Mouse (Mus musculus): ENCODE results near the gene Nrp2. TPM values are rescaled to one million over a fixed set of nuclear protein-coding genes. Genes with fewer than 3 reads are reported as not detected.

The Nrp2 gene
- polyA plus RNA-seq, 1 experiment from 2014 or later: 29.3 TPM

GRCm38 (mm10) chr1:62830418-62830769, 127.3 kb downstream of the Nrp2 start:
- Histone ChIP-seq H3K27ac (ENCODE audit: low read depth, low read length) (no peak overlapping the region), H3K4me2 (replicated peaks; ENCODE audit: low read depth, low read length) (no peak overlapping the region), H3K9ac (ENCODE audit: low read depth, low read length) (no peak overlapping the region), H3K4me1 (replicated peaks; ENCODE audit: control insufficient read depth, insufficient read depth, low read length) (no peaks in the 10 kb centered on the region), H3K4me3 (ENCODE audit: low read depth, low read length) (no peak overlapping the region), H3K36me3 (ENCODE audit: control insufficient read depth, insufficient read depth, low read length) (no peaks in the 10 kb centered on the region), H3K27me3 (ENCODE audit: control insufficient read depth, insufficient read depth, low read length) (no peaks in the 10 kb centered on the region), H3K9me3 (ENCODE audit: control insufficient read depth, low read length) (no peaks in the 10 kb centered on the region)
- DNase-seq (ENCODE audit: low spot score) (no peak), ATAC-seq (ENCODE audit: low FRiP score) (no peak)
- 68% methylated on average over 7 of the region's 7 CpGs for WGBS

- WGBS: 70% methylated on average over 6 of the region's 6 CpGs
- Histone ChIP-seq H3K9ac (ENCODE audit: low read depth, low read length) (no peak overlapping the region), H3K4me1 (replicated peaks; ENCODE audit: control insufficient read depth, insufficient read depth, low read length) (no peaks in the 10 kb centered on the region), H3K4me2 (replicated peaks; ENCODE audit: low read depth, low read length) (no peak overlapping the region), H3K9me3 (ENCODE audit: control insufficient read depth, low read length) (no peaks in the 10 kb centered on the region), H3K27me3 (ENCODE audit: control insufficient read depth, insufficient read depth, low read length) (no peaks in the 10 kb centered on the region), H3K27ac (ENCODE audit: low read depth, low read length) (no peak overlapping the region), H3K36me3 (ENCODE audit: control insufficient read depth, insufficient read depth, low read length) (no peaks in the 10 kb centered on the region), H3K4me3 (ENCODE audit: low read depth, low read length) (no peak overlapping the region)
- DNase-seq (ENCODE audit: low spot score): no peak
- no peak for ATAC-seq (ENCODE audit: low FRiP score)
These were observed 128.8 kb downstream of the Nrp2 start for GRCm38 (mm10) chr1:62831725-62832455.

GRCm38 (mm10) chr1:62833356-62833755, 130.3 kb downstream of the Nrp2 start:
- H3K4me1 ChIP-seq (replicated peaks; ENCODE audit: control insufficient read depth, insufficient read depth, low read length): no peaks in the 10 kb centered on the region
- no peaks in the 10 kb centered on the region for H3K36me3 ChIP-seq (ENCODE audit: control insufficient read depth, insufficient read depth, low read length)
- WGBS: 97% methylated on average over 1 of the region's 1 CpGs
- H3K9me3 ChIP-seq (ENCODE audit: control insufficient read depth, low read length): no peaks in the 10 kb centered on the region
- no peaks in the 10 kb centered on the region for H3K27me3 ChIP-seq (ENCODE audit: control insufficient read depth, insufficient read depth, low read length)
- H3K4me3 ChIP-seq (ENCODE audit: low read depth, low read length): no peak overlapping the region
- no peak for DNase-seq (ENCODE audit: low spot score)
- H3K4me2 ChIP-seq (replicated peaks; ENCODE audit: low read depth, low read length): no peak overlapping the region
- H3K9ac ChIP-seq (ENCODE audit: low read depth, low read length): no peak overlapping the region
- no peak for ATAC-seq (ENCODE audit: low FRiP score)
- no peak overlapping the region for H3K27ac ChIP-seq (ENCODE audit: low read depth, low read length)

- Histone ChIP-seq H3K4me1 (replicated peaks; ENCODE audit: control insufficient read depth, insufficient read depth, low read length) (no peaks in the 10 kb centered on the region), H3K4me2 (replicated peaks; ENCODE audit: low read depth, low read length) (no peak overlapping the region), H3K4me3 (ENCODE audit: low read depth, low read length) (no peak overlapping the region), H3K9me3 (ENCODE audit: control insufficient read depth, low read length) (no peaks in the 10 kb centered on the region), H3K27me3 (ENCODE audit: control insufficient read depth, insufficient read depth, low read length) (no peaks in the 10 kb centered on the region), H3K27ac (ENCODE audit: low read depth, low read length) (no peak overlapping the region), H3K36me3 (ENCODE audit: control insufficient read depth, insufficient read depth, low read length) (no peaks in the 10 kb centered on the region), H3K9ac (ENCODE audit: low read depth, low read length) (no peak overlapping the region)
- DNase-seq (ENCODE audit: low spot score) (no peak), ATAC-seq (ENCODE audit: low FRiP score) (no peak)
- WGBS: 91% methylated on average over 1 of the region's 1 CpGs
These were observed 131.5 kb downstream of the Nrp2 start for GRCm38 (mm10) chr1:62834443-62835185.

- no peak overlapping the region for H3K9ac ChIP-seq (ENCODE audit: low read depth, low read length)
- no peak overlapping the region for H3K27ac ChIP-seq (ENCODE audit: low read depth, low read length)
- no peak overlapping the region for H3K4me2 ChIP-seq (replicated peaks; ENCODE audit: low read depth, low read length)
- H3K9me3 ChIP-seq (ENCODE audit: control insufficient read depth, low read length): no peaks in the 10 kb centered on the region
- DNase-seq (ENCODE audit: low spot score) (no peak), ATAC-seq (ENCODE audit: low FRiP score) (no peak)
- WGBS: 92% methylated on average over 3 of the region's 3 CpGs
- no peaks in the 10 kb centered on the region for H3K36me3 ChIP-seq (ENCODE audit: control insufficient read depth, insufficient read depth, low read length)
- no peak overlapping the region for H3K4me3 ChIP-seq (ENCODE audit: low read depth, low read length)
- no peaks in the 10 kb centered on the region for H3K4me1 ChIP-seq (replicated peaks; ENCODE audit: control insufficient read depth, insufficient read depth, low read length)
- no peaks in the 10 kb centered on the region for H3K27me3 ChIP-seq (ENCODE audit: control insufficient read depth, insufficient read depth, low read length)
These were observed 135.0 kb downstream of the Nrp2 start for GRCm38 (mm10) chr1:62838083-62838482.

GRCm38 (mm10) chr1:62838631-62839030, 135.5 kb downstream of the Nrp2 start:
- Histone ChIP-seq H3K9me3 (ENCODE audit: control insufficient read depth, low read length) (no peaks in the 10 kb centered on the region), H3K36me3 (ENCODE audit: control insufficient read depth, insufficient read depth, low read length) (no peaks in the 10 kb centered on the region), H3K4me1 (replicated peaks; ENCODE audit: control insufficient read depth, insufficient read depth, low read length) (no peaks in the 10 kb centered on the region), H3K4me2 (replicated peaks; ENCODE audit: low read depth, low read length) (no peak overlapping the region), H3K27me3 (ENCODE audit: control insufficient read depth, insufficient read depth, low read length) (no peaks in the 10 kb centered on the region), H3K9ac (ENCODE audit: low read depth, low read length) (no peak overlapping the region), H3K27ac (ENCODE audit: low read depth, low read length) (no peak overlapping the region), H3K4me3 (ENCODE audit: low read depth, low read length) (no peak overlapping the region)
- no peak for ATAC-seq (ENCODE audit: low FRiP score)
- DNase-seq (ENCODE audit: low spot score): no peak
- 53% methylated on average over 2 of the region's 2 CpGs for WGBS

- no peak for ATAC-seq (ENCODE audit: low FRiP score)
- Histone ChIP-seq H3K4me2 (replicated peaks; ENCODE audit: low read depth, low read length) (no peak overlapping the region), H3K9ac (ENCODE audit: low read depth, low read length) (no peak overlapping the region), H3K9me3 (ENCODE audit: control insufficient read depth, low read length) (no peaks in the 10 kb centered on the region), H3K4me1 (replicated peaks; ENCODE audit: control insufficient read depth, insufficient read depth, low read length) (no peaks in the 10 kb centered on the region), H3K36me3 (ENCODE audit: control insufficient read depth, insufficient read depth, low read length) (no peaks in the 10 kb centered on the region), H3K4me3 (ENCODE audit: low read depth, low read length) (no peak overlapping the region), H3K27me3 (ENCODE audit: control insufficient read depth, insufficient read depth, low read length) (no peaks in the 10 kb centered on the region), H3K27ac (ENCODE audit: low read depth, low read length) (no peak overlapping the region)
- no peak for DNase-seq (ENCODE audit: low spot score)
- WGBS: 97% methylated on average over 4 of the region's 4 CpGs
These were observed 140.1 kb downstream of the Nrp2 start for GRCm38 (mm10) chr1:62843215-62843614.

- DNase-seq (ENCODE audit: low spot score): peak; percentile 41
- Histone ChIP-seq H3K4me2 (replicated peaks; ENCODE audit: low read depth, low read length) (no peak overlapping the region), H3K36me3 (ENCODE audit: control insufficient read depth, insufficient read depth, low read length) (no peaks in the 10 kb centered on the region), H3K27ac (ENCODE audit: low read depth, low read length) (no peak overlapping the region), H3K4me1 (replicated peaks; ENCODE audit: control insufficient read depth, insufficient read depth, low read length) (no peaks in the 10 kb centered on the region), H3K9ac (ENCODE audit: low read depth, low read length) (no peak overlapping the region), H3K9me3 (ENCODE audit: control insufficient read depth, low read length) (no peaks in the 10 kb centered on the region), H3K4me3 (ENCODE audit: low read depth, low read length) (no peak overlapping the region), H3K27me3 (ENCODE audit: control insufficient read depth, insufficient read depth, low read length) (no peaks in the 10 kb centered on the region)
- ATAC-seq (ENCODE audit: low FRiP score): no peak
- WGBS: 29% methylated on average over 8 of the region's 8 CpGs
These were observed 148.2 kb downstream of the Nrp2 start for GRCm38 (mm10) chr1:62850990-62851940.
